Mouse (Mus musculus) left cerebral cortex, postnatal 14 days (tissue): ENCODE measurements at regions not wholly inside any gene's neighbourhood (a gene's known extent, or its start where the extent isn't known, plus 50 kb on each side); places are given as distances from the start of the nearest gene placed in this dataset.

Experiments used
- DNase-seq, 2 experiments: peaks; one replicate each; pipeline ENCODE4 v3.0.0; 2021 to 2022; ENCODE audit warnings: low spot score in 2 of 2, mixed read lengths in 1 of 2
- intact Hi-C: fragments of 180-260 bp; cut with DNase I; formaldehyde crosslinking; loops from one replicate; pipeline ENCODE4 v1.15.1; 2025

DNA sequence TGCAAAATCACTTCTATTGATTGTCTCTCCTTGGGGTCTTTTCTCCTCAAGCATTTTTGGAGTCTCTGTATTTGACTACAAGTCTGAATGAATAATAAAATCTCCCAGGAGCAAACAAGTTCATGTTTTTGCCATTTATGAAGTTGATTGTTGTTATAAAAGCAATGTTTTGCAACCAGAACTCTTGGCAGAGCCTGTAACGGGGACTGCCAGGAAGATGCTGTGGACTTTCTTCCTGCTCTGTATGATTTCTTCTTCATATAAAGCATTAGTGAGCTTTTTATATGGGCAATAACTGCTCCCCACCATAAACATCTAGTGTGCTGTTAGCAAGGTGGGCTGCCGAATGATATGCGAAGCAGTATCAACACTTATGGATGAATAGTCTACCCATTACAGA, 136.3 kb downstream of the Cdca7 start:
- no peak for DNase-seq
- intact Hi-C loops: no loop called here

DNA sequence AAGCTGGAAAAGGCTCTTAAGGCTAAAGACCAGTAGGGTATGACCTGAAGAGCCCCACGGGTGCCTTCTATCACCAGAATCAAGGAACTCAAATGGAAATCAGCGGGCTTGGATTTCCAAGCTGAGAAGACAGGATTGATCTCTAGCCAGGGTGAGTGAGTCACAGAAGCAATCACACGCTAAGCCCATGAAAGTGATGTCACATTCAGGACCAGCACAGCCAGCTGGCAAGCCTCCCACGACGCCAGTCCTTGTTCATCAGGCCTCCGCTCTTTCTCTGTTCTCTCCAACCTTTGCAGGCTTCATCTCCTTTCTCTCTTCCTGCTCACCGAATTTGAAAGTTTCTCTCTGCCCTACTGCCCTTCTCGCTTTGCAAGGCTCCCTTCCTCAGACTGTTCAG, 138.3 kb downstream of the Cdca7 start:
- intact Hi-C loops: no loop called here
- DNase-seq: peak in 1 of 2 experiments; percentile 33

- intact Hi-C loops: no loop called here
- no peak for DNase-seq
Measured at GRCm38 (mm10) chr2:72615869-72616268, 139.9 kb downstream of the Cdca7 start.

DNA sequence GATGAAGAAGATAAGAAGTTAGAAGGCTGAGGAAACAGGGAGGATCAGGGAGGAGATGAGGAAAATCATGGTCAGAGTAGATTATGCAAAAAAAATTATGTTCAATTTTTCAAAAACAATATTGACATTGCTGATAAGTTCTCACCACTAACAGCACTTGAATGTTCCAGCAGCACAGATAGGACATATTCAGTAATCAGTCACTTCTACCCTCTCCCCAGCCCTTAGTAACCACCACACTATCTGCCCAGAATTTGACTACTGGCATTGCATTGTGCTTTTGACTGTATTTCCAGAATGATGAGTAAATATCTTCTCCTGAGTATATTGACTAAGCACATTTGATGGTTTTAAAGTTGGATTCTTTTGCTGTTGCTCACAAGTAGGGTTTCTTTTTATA, 140.5 kb downstream of the Cdca7 start:
- DNase-seq: no peak
- intact Hi-C loops: no loop called here

DNA sequence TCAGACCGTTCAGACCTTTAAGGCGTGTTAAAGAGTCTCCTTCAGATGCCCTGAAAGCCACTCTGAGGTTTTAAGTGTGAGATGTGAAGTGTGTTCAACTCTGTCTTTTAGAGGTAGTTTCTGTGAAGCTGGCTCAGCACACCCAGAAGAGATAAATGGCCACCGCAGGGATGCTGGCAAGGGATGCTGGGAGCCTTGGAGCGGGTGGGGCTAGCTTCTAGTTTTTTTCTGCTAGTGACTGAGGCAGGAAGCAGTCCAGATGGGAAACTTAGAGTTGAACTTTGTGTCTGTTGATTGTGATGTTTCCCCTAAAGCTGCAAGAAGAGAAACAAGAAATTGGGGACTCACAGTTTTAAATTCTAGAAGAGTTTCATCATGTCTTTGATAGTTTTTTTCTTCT, 143.5 kb downstream of the Cdca7 start:
- DNase-seq: no peak
- intact Hi-C loops: no loop called here

DNA sequence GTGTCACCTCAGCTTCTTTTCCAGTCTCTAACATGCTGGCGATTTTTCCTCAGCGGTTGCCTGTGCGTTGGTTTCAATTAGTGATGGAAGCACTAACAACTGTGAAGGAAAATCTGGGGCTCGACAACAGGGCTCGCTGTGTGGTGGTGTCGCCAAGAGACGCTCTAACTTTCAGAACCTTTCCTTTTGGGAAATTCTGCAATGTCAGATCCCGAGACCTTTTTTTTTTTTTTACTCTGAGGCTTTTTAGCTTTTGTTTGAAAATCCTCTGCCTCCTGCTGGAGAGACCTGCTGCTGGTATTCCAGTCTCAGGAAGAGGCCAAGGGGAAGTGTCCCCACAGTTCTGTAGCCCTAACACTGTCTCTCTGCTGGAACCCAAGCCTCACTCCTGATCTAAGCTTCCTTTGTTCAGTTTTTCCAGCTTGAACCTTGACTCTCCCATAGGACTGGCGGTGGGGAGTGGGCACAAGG, 144.3 kb downstream of the Cdca7 start:
- no peak for DNase-seq
- intact Hi-C loops: loop anchor here (5.0 to 10.0 kb wide), 2 partner anchors 103 to 645 kb away; no protein-coding TSS in a partner anchor

GRCm38 (mm10) chr2:72627915-72628314, 152.0 kb downstream of the Cdca7 start:
- intact Hi-C loops: loop anchor here (10.0 kb wide), 1 partner anchor 637 kb away; no protein-coding TSS in a partner anchor
- no peak for DNase-seq

- intact Hi-C loops: loop anchor here (10.0 kb wide), 1 partner anchor 636 kb away; no protein-coding TSS in a partner anchor
Measured at GRCm38 (mm10) chr2:72628626-72629470, 152.9 kb downstream of the Cdca7 start.

DNA sequence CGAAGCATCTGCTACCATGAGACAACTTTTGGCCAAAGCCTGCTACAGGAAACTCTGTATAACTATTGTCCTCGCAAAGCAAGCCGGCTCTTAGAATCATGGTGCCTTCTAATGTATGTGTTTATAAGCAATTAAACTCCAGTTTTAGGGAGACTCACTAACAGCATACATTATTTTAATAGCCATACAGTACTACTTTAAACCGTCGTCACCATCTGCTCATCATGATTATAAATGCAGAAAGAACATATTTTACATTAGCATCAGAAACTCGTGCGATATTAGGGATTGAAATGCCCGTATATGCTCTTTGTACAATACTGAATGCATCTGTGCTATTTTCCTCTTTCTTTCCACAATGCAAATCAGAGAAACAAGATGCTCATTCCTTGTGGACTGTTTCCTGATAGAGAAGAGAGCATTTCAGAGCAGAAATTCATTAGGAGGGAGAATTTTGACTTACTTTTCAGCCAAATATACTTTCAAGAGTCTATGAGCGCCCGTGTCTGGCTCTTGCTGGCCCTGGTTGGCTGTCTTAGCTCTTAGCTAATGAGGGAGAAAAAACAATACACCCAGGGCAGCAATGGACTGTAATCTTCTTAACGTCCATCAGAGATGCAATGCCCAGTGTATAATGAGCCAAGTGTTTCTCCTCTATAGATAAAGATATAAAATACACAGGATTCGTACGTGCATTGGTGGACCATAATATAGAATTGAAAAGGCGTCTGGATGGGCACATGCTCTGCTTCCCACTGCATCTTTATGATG, 153.9 kb downstream of the Cdca7 start:
- intact Hi-C loops: loop anchor here (10.0 kb wide), 1 partner anchor 635 kb away; no protein-coding TSS in a partner anchor
- DNase-seq: no peak

More at GRCm38 (mm10) chr2:72628626-72629470, 152.9 kb downstream of the Cdca7 start:
- DNase-seq: no peak

DNA sequence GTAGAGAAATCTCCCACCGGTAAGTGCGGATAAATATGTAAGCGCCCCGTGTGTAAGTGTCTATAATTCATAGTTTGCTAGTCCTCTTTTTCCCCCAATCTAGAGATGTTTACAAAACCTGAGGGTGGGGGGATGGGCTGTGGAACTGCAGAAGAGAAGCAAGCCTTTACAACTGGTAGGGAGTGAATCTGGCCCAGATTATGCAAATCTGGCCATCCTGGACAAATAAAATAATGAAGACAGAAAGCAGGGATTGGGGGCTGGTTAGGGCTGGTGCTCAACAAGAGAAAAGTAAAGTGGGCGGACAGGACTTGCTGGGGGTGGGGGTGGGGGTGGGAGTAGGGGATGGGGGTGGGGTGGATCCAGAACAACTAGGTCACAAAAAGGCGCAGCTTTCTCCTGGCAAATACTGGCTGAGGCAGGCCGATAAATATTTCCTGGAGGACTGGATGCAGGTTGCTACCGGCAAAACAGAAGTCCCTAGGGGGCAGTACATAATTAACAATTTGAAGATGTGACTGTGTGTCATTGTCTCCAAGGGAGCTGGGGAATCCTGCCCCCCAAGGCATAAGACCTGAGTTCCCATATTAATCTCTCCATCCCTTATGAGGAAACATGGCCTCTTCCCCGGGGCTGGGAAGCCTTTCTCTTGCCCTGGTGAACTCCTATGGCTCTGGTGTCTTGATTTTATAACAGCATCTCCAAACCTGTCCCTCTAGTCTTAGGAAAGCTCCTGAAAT, 162.1 kb downstream of the Cdca7 start:
- peak in 1 of 2 experiments; percentile 18 for DNase-seq

DNA sequence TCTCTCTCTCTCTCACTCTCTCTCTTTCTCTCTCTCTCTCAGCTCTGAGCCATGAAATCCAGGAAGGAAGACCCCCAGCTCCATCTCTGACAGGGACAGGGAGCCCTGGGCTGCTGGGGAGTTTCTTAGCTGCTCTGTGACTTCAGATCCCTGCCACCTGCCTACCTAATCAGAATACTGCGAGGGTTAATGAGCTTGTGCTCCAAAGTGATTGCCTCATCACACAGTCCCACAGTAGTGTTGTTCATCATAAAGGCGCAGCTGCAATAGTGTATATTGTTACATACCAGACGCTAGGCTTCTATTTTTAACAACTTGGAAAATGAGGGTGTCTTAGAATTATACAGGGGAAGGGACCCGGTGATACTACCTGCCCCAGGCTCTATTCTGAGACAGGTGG, 163.1 kb downstream of the Cdca7 start:
- intact Hi-C loops: no loop called here
- DNase-seq: no peak

More for the DNA sequence above, 162.1 kb downstream of the Cdca7 start:
- intact Hi-C loops: no loop called here

DNA sequence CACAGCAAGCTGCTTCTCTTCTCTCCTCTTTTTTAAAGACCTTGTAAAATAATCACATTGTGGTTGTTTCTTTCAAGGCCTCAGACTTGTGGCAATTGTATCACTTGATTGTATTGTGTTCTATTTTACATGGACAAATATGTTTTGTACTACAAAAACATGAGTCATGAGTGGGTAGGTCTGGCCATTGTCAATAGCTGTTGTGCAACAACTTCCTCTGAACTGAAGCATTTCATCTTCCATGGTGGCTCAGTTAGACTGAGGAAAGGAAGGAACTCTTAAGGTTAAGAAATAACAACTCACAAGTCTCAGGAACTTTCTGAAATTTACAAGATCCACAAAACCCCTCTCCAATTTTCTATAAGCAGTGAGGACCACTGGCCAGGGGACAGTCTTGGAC, 165.3 kb downstream of the Cdca7 start:
- intact Hi-C loops: no loop called here

GRCm38 (mm10) chr2:72644151-72644843, 168.3 kb downstream of the Cdca7 start:
- DNase-seq: peak in 1 of 2 experiments; percentile 13
- intact Hi-C loops: no loop called here

More for the DNA sequence above, 165.3 kb downstream of the Cdca7 start:
- no peak for DNase-seq

GRCm38 (mm10) chr2:72647642-72648041, 171.7 kb downstream of the Cdca7 start:
- no peak for DNase-seq
- intact Hi-C loops: no loop called here

DNA sequence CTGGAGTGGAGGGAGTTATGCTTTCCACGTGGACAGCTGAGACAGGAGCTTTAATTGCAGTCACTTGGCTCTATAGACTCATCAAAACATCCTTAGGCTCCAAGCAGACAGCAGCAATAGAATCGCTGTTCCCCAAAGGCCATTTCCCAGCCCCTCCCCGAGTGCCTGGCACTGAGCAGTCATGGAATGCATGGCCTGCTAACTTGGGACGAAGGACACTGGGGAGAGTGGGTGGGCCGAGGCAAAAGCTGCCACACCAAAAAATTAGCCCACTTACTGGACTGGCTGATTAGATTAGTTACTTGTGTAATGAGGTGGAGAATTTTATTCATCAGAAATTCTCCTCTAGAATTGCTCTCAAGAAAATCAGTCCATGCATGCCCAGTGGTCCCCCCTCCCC, 172.3 kb downstream of the Cdca7 start:
- intact Hi-C loops: no loop called here
- DNase-seq: no peak

DNA sequence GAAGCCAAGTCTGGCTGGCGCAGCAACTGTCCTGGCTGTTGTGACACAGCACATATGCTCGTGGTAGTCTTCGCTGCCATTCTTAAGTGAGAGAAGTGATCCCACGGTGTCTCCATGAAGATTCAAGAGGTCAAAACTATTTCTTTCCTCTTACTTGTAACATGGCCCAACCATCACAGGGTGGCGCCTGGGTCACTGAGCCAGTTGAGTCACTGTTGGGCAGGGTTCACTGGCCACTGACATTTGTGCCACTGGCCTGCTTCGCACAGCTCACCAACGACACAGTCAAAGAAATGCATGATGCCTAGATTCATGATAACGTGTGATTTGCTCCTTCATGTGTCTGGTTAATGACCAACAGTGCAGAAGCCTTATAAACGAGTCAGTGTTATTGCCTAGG, 179.9 kb downstream of the Cdca7 start:
- intact Hi-C loops: no loop called here
- no peak for DNase-seq

DNA sequence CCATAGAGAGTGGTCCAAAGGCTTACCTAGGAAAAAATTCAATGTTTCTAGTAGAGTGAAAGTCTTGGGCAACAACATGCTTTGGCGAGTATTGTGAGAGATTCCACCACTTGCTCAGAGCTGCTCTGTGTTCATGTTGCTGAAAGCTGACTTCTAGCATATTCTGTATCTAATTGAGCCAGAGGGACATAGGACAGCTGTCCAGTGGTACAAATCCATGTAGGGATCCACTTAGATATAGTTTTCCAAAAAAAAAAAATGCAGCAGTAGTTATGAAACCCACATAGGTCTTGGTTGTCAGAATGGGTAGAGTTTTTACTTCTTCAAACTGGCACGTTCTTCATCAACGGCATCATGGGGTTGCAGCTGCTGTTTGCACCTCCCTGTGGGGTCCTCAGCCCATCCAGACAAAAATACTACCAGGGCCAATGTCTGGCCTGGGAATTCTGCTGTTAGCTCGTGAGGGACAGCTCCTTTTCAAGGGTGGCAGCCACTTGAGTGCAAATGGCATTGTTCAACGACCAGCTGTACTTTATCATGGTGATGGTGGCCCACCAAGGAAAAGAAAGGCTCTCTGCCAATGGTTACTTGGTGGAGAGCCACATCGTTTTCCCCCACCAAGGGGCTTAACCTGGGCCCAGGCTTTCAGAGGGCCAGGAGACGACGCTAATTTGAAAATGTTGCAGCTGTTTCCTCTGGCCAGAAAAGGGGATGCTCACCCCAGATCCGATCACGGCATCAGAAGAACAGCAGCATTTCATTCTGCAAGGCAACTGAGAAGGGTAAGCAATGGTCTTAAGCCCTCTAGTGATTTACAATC, 181.4 kb downstream of the Cdca7 start:
- DNase-seq: no peak
- intact Hi-C loops: no loop called here

- peak in 1 of 2 experiments; percentile 12 for DNase-seq
- intact Hi-C loops: no loop called here
Measured at GRCm38 (mm10) chr2:72662396-72662795, 186.4 kb downstream of the Cdca7 start.
